Mouse (Mus musculus): ENCODE measurements around the gene Il10rb. TPM values are rescaled to one million over a fixed set of nuclear protein-coding genes. Genes with fewer than 3 reads are reported as not detected.

The Il10rb gene
- polyA plus RNA-seq, 1 experiment from 2014 or later, result 6.9 TPM

GRCm38 (mm10) chr16:91448088-91448487 lies 42.1 kb downstream of the Il10rb start:
- Histone ChIP-seq H3K9me3 (replicated peaks) (no peaks in the 10 kb centered on the region), H3K4me1 (no peaks in the 10 kb centered on the region), H3K27ac (replicated peaks) (no peak overlapping the region), H3K36me3 (no peaks in the 10 kb centered on the region), H3K4me3 (no peak overlapping the region), H3K27me3 (ENCODE audit: low read depth, poor library complexity, severe bottlenecking) (no peaks in the 10 kb centered on the region)
- DNase-seq (ENCODE audit: low spot score), result no peak
- WGBS, result 87% methylated on average over 5 of the region's 5 CpGs

- DNase-seq (ENCODE audit: low spot score), result no peak
- 85% methylated on average over 7 of the region's 7 CpGs for WGBS
- H3K36me3 ChIP-seq, result no peaks in the 10 kb centered on the region
- H3K27me3 ChIP-seq (ENCODE audit: low read depth, poor library complexity, severe bottlenecking), result no peaks in the 10 kb centered on the region
- H3K4me3 ChIP-seq, result no peak overlapping the region
- no peaks in the 10 kb centered on the region for H3K9me3 ChIP-seq (replicated peaks)
- H3K4me1 ChIP-seq, result no peaks in the 10 kb centered on the region
- H3K27ac ChIP-seq (replicated peaks), result no peak overlapping the region
These were observed 42.9 kb downstream of the Il10rb start for GRCm38 (mm10) chr16:91448895-91449294.

GRCm38 (mm10) chr16:91450137-91451064 lies 44.4 kb downstream of the Il10rb start:
- no peaks in the 10 kb centered on the region for H3K27me3 ChIP-seq (ENCODE audit: low read depth, poor library complexity, severe bottlenecking)
- 0 out of 2 replicates have a peak, but pooled peaks cover 6% of the 10 kb centered on the region for H3K9me3 ChIP-seq (replicated peaks)
- no peak overlapping the region for H3K4me3 ChIP-seq
- H3K36me3 ChIP-seq, result no peaks in the 10 kb centered on the region
- H3K4me1 ChIP-seq, result peaks cover 2% of the 10 kb centered on the region
- H3K27ac ChIP-seq (replicated peaks), result no peak overlapping the region; the same call in 1 of the 2 replicates
- WGBS, result 85% methylated on average over 12 of the region's 12 CpGs
- DNase-seq (ENCODE audit: low spot score), result no peak

GRCm38 (mm10) chr16:91451949-91452348 lies 46.0 kb downstream of the Il10rb start:
- no peaks in the 10 kb centered on the region for H3K36me3 ChIP-seq
- 0 out of 2 replicates have a peak, but pooled peaks cover 7% of the 10 kb centered on the region for H3K9me3 ChIP-seq (replicated peaks)
- H3K27ac ChIP-seq (replicated peaks), result no peak overlapping the region
- no peak for DNase-seq (ENCODE audit: low spot score)
- no peaks in the 10 kb centered on the region for H3K27me3 ChIP-seq (ENCODE audit: low read depth, poor library complexity, severe bottlenecking)
- peaks cover 3% of the 10 kb centered on the region for H3K4me1 ChIP-seq
- H3K4me3 ChIP-seq, result no peak overlapping the region
- 86% methylated on average over 2 of the region's 2 CpGs for WGBS

- 82% methylated on average over 6 of the region's 6 CpGs for WGBS
- H3K9me3 ChIP-seq (replicated peaks), result 0 out of 2 replicates have a peak, but pooled peaks cover 7% of the 10 kb centered on the region
- no peak overlapping the region for H3K4me3 ChIP-seq
- H3K27ac ChIP-seq (replicated peaks), result no peak overlapping the region
- peaks cover 3% of the 10 kb centered on the region for H3K4me1 ChIP-seq
- DNase-seq (ENCODE audit: low spot score), result no peak
- no peaks in the 10 kb centered on the region for H3K27me3 ChIP-seq (ENCODE audit: low read depth, poor library complexity, severe bottlenecking)
- no peaks in the 10 kb centered on the region for H3K36me3 ChIP-seq
These were observed 46.5 kb downstream of the Il10rb start for GRCm38 (mm10) chr16:91452363-91452896.

- Histone ChIP-seq H3K36me3 (no peaks in the 10 kb centered on the region), H3K27ac (replicated peaks) (no peak overlapping the region), H3K27me3 (ENCODE audit: low read depth, poor library complexity, severe bottlenecking) (no peaks in the 10 kb centered on the region), H3K4me1 (peaks cover 3% of the 10 kb centered on the region), H3K9me3 (replicated peaks) (0 out of 2 replicates have a peak, but pooled peaks cover 7% of the 10 kb centered on the region), H3K4me3 (no peak overlapping the region)
- no peak for DNase-seq (ENCODE audit: low spot score)
- WGBS, result 80% methylated on average over 4 of the region's 4 CpGs
These were observed 49.9 kb downstream of the Il10rb start for GRCm38 (mm10) chr16:91455868-91456267.

GRCm38 (mm10) chr16:91458301-91458746 lies 52.4 kb downstream of the Il10rb start:
- no peaks in the 10 kb centered on the region for H3K27me3 ChIP-seq (ENCODE audit: low read depth, poor library complexity, severe bottlenecking)
- 0 out of 2 replicates have a peak, but pooled peaks cover 7% of the 10 kb centered on the region for H3K9me3 ChIP-seq (replicated peaks)
- H3K4me3 ChIP-seq, result no peak overlapping the region
- H3K27ac ChIP-seq (replicated peaks), result no peak overlapping the region
- no peak for DNase-seq (ENCODE audit: low spot score)
- WGBS, result 88% methylated on average over 21 of the region's 21 CpGs
- H3K36me3 ChIP-seq, result no peaks in the 10 kb centered on the region
- H3K4me1 ChIP-seq, result peaks cover 7% of the 10 kb centered on the region

GRCm38 (mm10) chr16:91458976-91459375 lies 53.0 kb downstream of the Il10rb start:
- DNase-seq (ENCODE audit: low spot score), result no peak
- no peak overlapping the region for H3K27ac ChIP-seq (replicated peaks)
- H3K9me3 ChIP-seq (replicated peaks), result 0 out of 2 replicates have a peak, but pooled peaks cover 7% of the 10 kb centered on the region
- no peak overlapping the region for H3K4me3 ChIP-seq
- 75% methylated on average over 5 of the region's 5 CpGs for WGBS
- H3K36me3 ChIP-seq, result no peaks in the 10 kb centered on the region
- no peaks in the 10 kb centered on the region for H3K27me3 ChIP-seq (ENCODE audit: low read depth, poor library complexity, severe bottlenecking)
- H3K4me1 ChIP-seq, result peaks cover 8% of the 10 kb centered on the region

- H3K9me3 ChIP-seq (replicated peaks), result 0 out of 2 replicates have a peak, but pooled peaks cover 7% of the 10 kb centered on the region
- no peak overlapping the region for H3K27ac ChIP-seq (replicated peaks)
- peaks cover 12% of the 10 kb centered on the region for H3K4me1 ChIP-seq
- no peak for DNase-seq (ENCODE audit: low spot score)
- H3K36me3 ChIP-seq, result no peaks in the 10 kb centered on the region
- H3K27me3 ChIP-seq (ENCODE audit: low read depth, poor library complexity, severe bottlenecking), result no peaks in the 10 kb centered on the region
- WGBS, result 90% methylated on average over 3 of the region's 3 CpGs
- H3K4me3 ChIP-seq, result no peak overlapping the region
These were observed 53.4 kb downstream of the Il10rb start for GRCm38 (mm10) chr16:91459396-91459795.

- peaks cover 16% of the 10 kb centered on the region for H3K4me1 ChIP-seq
- no peak for DNase-seq (ENCODE audit: low spot score)
- H3K9me3 ChIP-seq (replicated peaks), result 0 out of 2 replicates have a peak, but pooled peaks cover 4% of the 10 kb centered on the region
- no peak overlapping the region for H3K27ac ChIP-seq (replicated peaks)
- 75% methylated on average over 11 of the region's 11 CpGs for WGBS
- H3K36me3 ChIP-seq, result no peaks in the 10 kb centered on the region
- H3K27me3 ChIP-seq (ENCODE audit: low read depth, poor library complexity, severe bottlenecking), result no peaks in the 10 kb centered on the region
- H3K4me3 ChIP-seq, result no peak overlapping the region
These were observed 53.9 kb downstream of the Il10rb start for GRCm38 (mm10) chr16:91459841-91460370.

- Histone ChIP-seq H3K4me3 (no peak overlapping the region), H3K36me3 (no peaks in the 10 kb centered on the region), H3K27me3 (ENCODE audit: low read depth, poor library complexity, severe bottlenecking) (no peaks in the 10 kb centered on the region), H3K27ac (replicated peaks) (no peak overlapping the region), H3K9me3 (replicated peaks) (no peaks in the 10 kb centered on the region), H3K4me1 (peaks cover 25% of the 10 kb centered on the region)
- WGBS, result 76% methylated on average over 11 of the region's 11 CpGs
- DNase-seq (ENCODE audit: low spot score), result no peak
These were observed 55.2 kb downstream of the Il10rb start for GRCm38 (mm10) chr16:91461066-91461638.

GRCm38 (mm10) chr16:91461773-91462181 lies 55.8 kb downstream of the Il10rb start:
- Histone ChIP-seq H3K27ac (replicated peaks) (no peak overlapping the region), H3K27me3 (ENCODE audit: low read depth, poor library complexity, severe bottlenecking) (no peaks in the 10 kb centered on the region), H3K36me3 (no peaks in the 10 kb centered on the region), H3K4me1 (peaks cover 32% of the 10 kb centered on the region), H3K4me3 (no peak overlapping the region), H3K9me3 (replicated peaks) (no peaks in the 10 kb centered on the region)
- DNase-seq (ENCODE audit: low spot score), result no peak
- 71% methylated on average over 9 of the region's 9 CpGs for WGBS

Data from midbrain, embryonic 10.5 days (tissue).